Mouse (Mus musculus): Measurements from ENCODE around the gene Hes2.

Hes2 gene

GRCm38 (mm10) chr4:152186205-152187082 is 27.8 kb downstream of the Hes2 start:
- peak in 1 of 2 experiments; percentile 19 for DNase-seq

GRCm38 (mm10) chr4:152187142-152187541 is 28.5 kb downstream of the Hes2 start:
- peak in 1 of 2 experiments; percentile 5 for DNase-seq

GRCm38 (mm10) chr4:152188651-152189050 is 30.0 kb downstream of the Hes2 start:
- no peak for DNase-seq

GRCm38 (mm10) chr4:152189071-152189470 is 30.4 kb downstream of the Hes2 start:
- no peak for DNase-seq

GRCm38 (mm10) chr4:152189691-152190090 is 31.0 kb downstream of the Hes2 start:
- no peak for DNase-seq

- no peak for DNase-seq
Observed at GRCm38 (mm10) chr4:152190096-152190653, 31.5 kb downstream of the Hes2 start.

- no peak for DNase-seq
Observed at GRCm38 (mm10) chr4:152190701-152191100, 32.0 kb downstream of the Hes2 start.

GRCm38 (mm10) chr4:152192569-152192968 is 33.9 kb downstream of the Hes2 start:
- no peak for DNase-seq

GRCm38 (mm10) chr4:152194476-152195175 is 36.0 kb downstream of the Hes2 start:
- DNase-seq: peak; percentile 65 to 75

- DNase-seq: no peak
Observed at GRCm38 (mm10) chr4:152196276-152196675, 37.6 kb downstream of the Hes2 start.

GRCm38 (mm10) chr4:152197545-152197944 is 38.9 kb downstream of the Hes2 start:
- no peak for DNase-seq

- no peak for DNase-seq
Observed at GRCm38 (mm10) chr4:152199617-152200016, 41.0 kb downstream of the Hes2 start.

GRCm38 (mm10) chr4:152201492-152201891 is 42.8 kb downstream of the Hes2 start:
- no peak for DNase-seq

GRCm38 (mm10) chr4:152202418-152202817 is 43.8 kb downstream of the Hes2 start:
- DNase-seq: no peak

GRCm38 (mm10) chr4:152202905-152203304 is 44.2 kb downstream of the Hes2 start:
- peak in 1 of 2 experiments; percentile 59 for DNase-seq

- no peak for DNase-seq
Observed at GRCm38 (mm10) chr4:152204663-152205062, 46.0 kb downstream of the Hes2 start.

- no peak for DNase-seq
Observed at GRCm38 (mm10) chr4:152206199-152206598, 47.5 kb downstream of the Hes2 start.

- DNase-seq: no peak
Observed at GRCm38 (mm10) chr4:152209623-152210022, 51.0 kb downstream of the Hes2 start.

Measured in cerebellum, postnatal 25 days (tissue).